Mouse (Mus musculus): Measurements from ENCODE around the gene Cmpk1. TPM values are rescaled to one million over a fixed set of nuclear protein-coding genes. Genes with fewer than 3 reads are reported as not detected.

Cmpk1 gene
- polyA plus RNA-seq, 1 experiment from 2014 or later: 67.8 TPM

DNA sequence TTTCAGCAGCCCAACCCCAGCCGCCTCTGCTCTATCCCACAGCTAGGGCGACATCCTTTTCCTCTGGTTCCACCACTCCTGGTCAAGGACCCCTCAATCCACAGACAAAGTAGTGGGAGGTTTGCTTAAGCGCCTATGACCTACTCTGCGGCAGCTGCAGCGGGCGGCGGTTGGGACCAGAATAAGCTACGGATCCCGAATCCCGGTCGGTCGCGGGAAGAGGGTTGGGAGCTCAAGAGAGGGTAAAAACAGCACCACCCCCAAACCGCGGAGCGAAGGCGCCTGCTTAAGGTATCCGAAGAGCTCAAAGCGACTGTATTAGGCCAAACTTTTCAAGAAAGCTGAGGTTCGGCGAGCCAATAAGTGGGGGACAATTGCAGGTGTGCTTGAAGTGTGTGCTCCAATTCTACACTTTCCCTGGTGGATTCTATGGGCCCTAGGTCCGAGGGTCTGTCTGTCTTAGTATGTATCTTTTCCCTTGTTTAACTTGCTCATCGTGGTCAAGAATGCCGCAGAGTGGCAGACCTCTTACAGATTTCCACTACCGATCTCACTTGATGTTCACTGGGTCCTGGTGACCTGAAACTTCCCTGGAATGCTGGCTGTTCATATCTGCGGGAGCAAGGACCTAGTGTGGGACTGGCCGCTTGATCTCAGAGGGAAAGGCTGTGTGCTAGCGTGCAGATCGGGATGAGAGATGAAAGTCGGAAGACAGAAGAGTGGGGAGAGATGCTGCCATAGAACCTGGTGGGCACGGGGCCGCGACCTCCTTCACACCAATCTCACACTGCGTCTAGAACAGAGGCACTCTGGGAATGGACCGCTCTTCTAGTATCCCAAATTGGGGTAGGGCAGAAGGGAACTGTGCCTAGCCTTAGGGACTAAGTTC lies 74.1 kb downstream of the Cmpk1 start:
- no peak overlapping the region for H3K9ac ChIP-seq (replicated peaks)
- H3K36me3 ChIP-seq (replicated peaks; ENCODE audit: insufficient read depth, low read length): no peaks in the 10 kb centered on the region
- no peak overlapping the region for H3K4me3 ChIP-seq (ENCODE audit: low read depth, low read length)
- no peak overlapping the region for H3K4me2 ChIP-seq (ENCODE audit: low read depth, low read length)
- peaks cover 83% of the 10 kb centered on the region for H3K27me3 ChIP-seq (ENCODE audit: insufficient read depth, low read length)
- ATAC-seq: no peak
- DNase-seq: no peak
- 10% methylated on average over 35 of the region's 35 CpGs for WGBS (ENCODE audit: insufficient replicate concordance)
- TF ChIP-seq EP300 (IDR thresholded peaks at IDR 0.05; ENCODE audit: low read depth) (no peak), CTCF (IDR thresholded peaks at IDR 0.05; ENCODE audit: low read depth) (no peak)
- H3K9me3 ChIP-seq (ENCODE audit: low read length): no peaks in the 10 kb centered on the region
- H3K4me1 ChIP-seq (ENCODE audit: insufficient read depth): peaks cover 10% of the 10 kb centered on the region
- H3K27ac ChIP-seq (ENCODE audit: low read depth): no peak overlapping the region

GRCm38 (mm10) chr4:114909602-114910484 lies 77.2 kb downstream of the Cmpk1 start:
- Histone ChIP-seq H3K9ac (replicated peaks) (no peak overlapping the region), H3K27ac (ENCODE audit: low read depth) (no peak overlapping the region), H3K4me1 (ENCODE audit: insufficient read depth) (peaks cover 12% of the 10 kb centered on the region), H3K4me3 (ENCODE audit: low read depth, low read length) (peak overlapping the region; percentile 55), H3K27me3 (ENCODE audit: insufficient read depth, low read length) (peaks cover 99% of the 10 kb centered on the region), H3K4me2 (ENCODE audit: low read depth, low read length) (peak overlapping the region; percentile 81), H3K9me3 (ENCODE audit: low read length) (no peaks in the 10 kb centered on the region), H3K36me3 (replicated peaks; ENCODE audit: insufficient read depth, low read length) (no peaks in the 10 kb centered on the region)
- peak; percentile 59 for TF ChIP-seq CTCF (IDR thresholded peaks at IDR 0.05; ENCODE audit: low read depth)
- no peak for TF ChIP-seq EP300 (IDR thresholded peaks at IDR 0.05; ENCODE audit: low read depth)
- ATAC-seq (no peak), DNase-seq (peak; percentile 43)
- WGBS (ENCODE audit: insufficient replicate concordance): 4% methylated on average over 20 of the region's 20 CpGs

Other genes with a start within 250 kb of the Cmpk1 start
- gene Gm12830, start 165.5 kb downstream of the Cmpk1 start, polyA plus RNA-seq (2015; fragmentation: Nextera tagmentation; extraction: Ambion mirVana): not detected in 2 replicates
- not detected in 2 replicates for gene Foxd2, start 78.4 kb downstream of the Cmpk1 start, polyA plus RNA-seq (2015; fragmentation: Nextera tagmentation; extraction: Ambion mirVana)
- gene Foxe3, start 61.2 kb downstream of the Cmpk1 start, polyA plus RNA-seq (2015; fragmentation: Nextera tagmentation; extraction: Ambion mirVana): not detected in 2 replicates
- 3.3 and 3.4 TPM in 2 replicates for gene Stil, start 12.9 kb upstream of the Cmpk1 start, polyA plus RNA-seq (2015; fragmentation: Nextera tagmentation; extraction: Ambion mirVana)
- gene Tal1, start 69.2 kb upstream of the Cmpk1 start, polyA plus RNA-seq (2015; fragmentation: Nextera tagmentation; extraction: Ambion mirVana): 8.3 and 8.9 TPM in 2 replicates
- 18.6 and 22.2 TPM in 2 replicates for gene Pdzk1ip1, start 101.5 kb upstream of the Cmpk1 start, polyA plus RNA-seq (2015; fragmentation: Nextera tagmentation; extraction: Ambion mirVana)
- gene Cyp4x1, start 147.0 kb upstream of the Cmpk1 start, polyA plus RNA-seq (2015; fragmentation: Nextera tagmentation; extraction: Ambion mirVana): 0.04 and 0.06 TPM in 2 replicates

Data from liver, postnatal 0 days (tissue).